Mouse (Mus musculus) stomach, postnatal 0 days (tissue): ENCODE results near the gene Galc.

Experiments used
- CTCF ChIP-seq: IDR thresholded peaks from 2 replicates; pipeline ENCODE4 v1.5.1; 2016; ENCODE audit warnings: antibody characterized with exemption, low read depth, mild to moderate bottlenecking, moderate library complexity
- EP300 ChIP-seq: optimal IDR thresholded peaks from 2 replicates; pipeline ENCODE3; 2016; ENCODE audit warnings: antibody characterized with exemption

GRCm38 (mm10) chr12:98284477-98284876, 25.2 kb upstream of the Galc start:
- TF ChIP-seq CTCF (no peak), EP300 (no peak)
